Mouse (Mus musculus): ENCODE results near the gene Fam71e1.

DNA sequence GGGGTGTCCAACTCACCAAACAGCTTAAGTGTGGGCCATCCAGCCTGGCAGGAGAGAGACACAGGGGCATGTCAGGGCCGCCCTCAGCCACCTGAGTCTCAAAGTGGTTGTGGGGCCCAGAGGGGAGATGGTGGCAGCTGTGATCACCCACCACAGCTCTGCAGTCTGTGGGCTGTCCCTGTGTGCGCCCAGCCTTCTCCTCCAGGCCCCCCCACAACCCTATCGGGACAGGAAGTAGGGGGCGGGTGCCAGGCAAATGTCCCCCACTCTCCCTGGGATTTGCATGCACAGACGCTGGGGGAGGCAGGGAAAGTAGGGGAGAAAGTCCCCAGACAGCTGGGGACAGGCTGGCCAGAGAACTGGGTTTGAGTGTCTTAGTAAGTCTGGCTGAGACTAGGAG, 34.8 kb downstream of the Fam71e1 start:
- TF ChIP-seq CTCF (IDR thresholded peaks at IDR 0.05; ENCODE audit: low read depth) (no peak), EP300 (optimal IDR thresholded peaks at IDR 0.05) (no peak)
